Mouse (Mus musculus) urinary bladder, postnatal 4 days (tissue): Measurements from ENCODE around the gene Thbs3.

Experiments
- DNase-seq, 2 experiments: peaks; one replicate each; pipeline ENCODE4 v3.0.0; 2021 to 2022; ENCODE audit warnings: low spot score in 2 of 2

Thbs3 gene

DNA sequence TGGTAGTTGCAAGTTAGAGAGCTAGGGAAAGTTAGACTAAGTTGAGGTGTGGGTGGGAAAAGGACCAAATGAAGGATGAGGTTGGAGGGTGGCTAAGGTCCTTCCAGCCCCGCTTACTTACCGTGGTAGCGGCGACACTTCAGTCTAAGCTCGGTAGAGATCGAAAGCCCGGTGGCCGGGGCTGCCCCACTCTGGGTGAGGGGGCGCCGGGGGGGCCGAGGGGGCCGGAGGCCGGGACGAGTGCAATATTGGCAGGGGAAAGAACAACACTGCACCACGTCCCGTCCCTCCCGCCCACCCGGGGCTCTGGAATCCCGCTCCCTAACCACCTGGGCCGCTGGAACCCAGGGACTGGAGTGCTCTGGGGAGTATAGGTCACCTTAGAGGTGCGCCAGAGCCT is 11.9 kb downstream of the Thbs3 start, which contains the start of gene Mtx1:
TSS of gene Mtx1 (minus strand) at position 189 of the 400 bp plus-strand sequence.
- DNase-seq: no peak

GRCm38 (mm10) chr3:89227307-89228179 is 12.6 kb downstream of the Thbs3 start:
- peak; percentile 82 to 88 for DNase-seq

GRCm38 (mm10) chr3:89228180-89228549 is 13.2 kb downstream of the Thbs3 start:
- DNase-seq: peak; percentile 78 to 88

DNA sequence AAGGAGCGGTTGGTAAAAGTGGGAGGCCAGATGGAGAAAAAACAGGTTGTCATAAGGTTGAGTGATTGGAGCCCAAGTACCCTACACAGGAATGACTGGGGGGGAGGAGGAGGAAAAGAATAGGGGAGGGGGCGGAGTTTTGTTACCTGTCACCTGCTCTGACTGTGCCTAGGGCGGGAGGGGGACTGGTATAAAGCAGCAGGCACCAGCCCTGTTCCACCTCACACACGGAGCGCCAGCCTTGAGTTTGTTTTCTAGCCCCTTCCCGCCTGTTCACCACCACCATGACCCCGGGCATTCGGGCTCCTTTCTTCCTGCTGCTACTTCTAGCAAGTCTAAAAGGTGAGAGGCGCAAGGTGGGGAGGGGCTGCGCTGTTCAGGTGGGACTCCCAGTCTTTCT is 13.9 kb downstream of the Thbs3 start, which contains the start of gene Muc1:
TSS of gene Muc1 (plus strand) at position 222 of the 400 bp plus-strand sequence.
- DNase-seq: no peak

GRCm38 (mm10) chr3:89229276-89229675 is 14.3 kb downstream of the Thbs3 start:
- DNase-seq: no peak

GRCm38 (mm10) chr3:89230561-89230960 is 15.6 kb downstream of the Thbs3 start:
- DNase-seq: no peak

- no peak for DNase-seq
Measured at GRCm38 (mm10) chr3:89231345-89231744, 16.4 kb downstream of the Thbs3 start.

GRCm38 (mm10) chr3:89231772-89232275 is 16.8 kb downstream of the Thbs3 start:
- no peak for DNase-seq

DNA sequence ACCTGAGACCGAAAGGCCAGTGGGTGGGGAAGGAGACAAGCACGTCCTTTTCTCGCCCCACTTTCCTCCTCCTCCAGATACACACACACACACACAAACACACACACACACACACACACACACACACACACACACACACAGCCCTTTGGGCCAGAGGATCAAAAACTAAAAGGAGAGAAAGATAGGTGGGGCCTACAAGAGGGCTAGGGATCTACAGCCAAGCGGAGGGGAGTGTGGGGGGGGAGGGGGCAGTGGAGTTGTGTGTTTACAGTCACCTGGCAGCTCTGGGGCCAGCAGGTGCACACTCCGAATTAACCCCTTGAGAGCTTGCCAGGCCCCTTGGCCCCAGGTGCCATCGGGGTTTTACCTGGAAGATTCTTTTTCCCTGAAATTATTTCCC is 17.6 kb downstream of the Thbs3 start:
- DNase-seq: no peak

DNA sequence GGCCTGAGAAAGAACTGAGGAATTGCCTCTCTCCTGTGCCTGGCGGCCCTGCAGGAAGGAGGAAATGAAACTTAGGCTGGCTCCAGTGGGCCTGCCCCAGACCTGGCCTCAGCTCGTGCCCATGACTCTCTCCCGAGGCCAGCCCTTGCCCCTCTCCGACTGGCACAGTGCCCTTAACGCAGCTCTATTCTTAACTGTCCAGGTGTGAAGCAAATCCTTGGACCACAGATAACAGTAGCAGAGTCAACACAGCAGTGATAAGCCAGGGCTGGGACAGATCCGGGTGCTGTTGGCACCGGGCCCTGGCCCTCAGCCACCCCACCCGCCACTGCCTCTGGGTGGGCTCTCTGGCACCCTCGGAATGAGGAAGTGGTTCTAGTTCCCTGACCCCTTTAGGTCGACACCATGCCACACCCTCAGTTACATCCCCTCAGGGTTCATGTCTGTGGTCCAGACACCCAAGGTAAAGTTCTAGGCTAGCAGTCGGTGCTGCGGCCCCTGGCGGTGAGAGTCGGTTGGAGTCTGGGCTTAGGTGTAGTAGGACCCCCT is 18.7 kb downstream of the Thbs3 start:
- DNase-seq: no peak

DNA sequence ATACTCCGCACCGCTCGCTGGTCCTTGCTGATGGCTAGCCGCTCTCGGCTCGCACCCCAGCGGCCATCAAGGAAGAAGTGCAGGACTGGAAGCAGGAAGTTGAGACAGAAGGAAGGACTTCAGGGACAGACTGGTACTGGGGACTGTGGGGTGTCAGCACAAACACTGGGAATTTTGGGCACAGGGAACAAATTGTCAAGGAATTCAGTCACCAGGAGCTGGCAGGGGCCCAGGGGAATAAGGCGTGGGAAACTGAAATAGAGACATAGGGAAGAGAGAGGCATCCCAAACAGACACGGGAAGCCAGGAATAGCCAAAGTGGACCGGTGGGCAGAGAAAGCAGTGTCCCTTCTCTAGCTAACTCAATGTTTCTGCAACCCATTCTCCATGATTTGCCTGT is 21.5 kb downstream of the Thbs3 start:
- DNase-seq: no peak

GRCm38 (mm10) chr3:89237682-89238081 is 22.7 kb downstream of the Thbs3 start:
- no peak for DNase-seq

- DNase-seq: no peak
Measured at GRCm38 (mm10) chr3:89238494-89238893, 23.5 kb downstream of the Thbs3 start.

GRCm38 (mm10) chr3:89242331-89242895 is 27.4 kb downstream of the Thbs3 start:
- no peak for DNase-seq

- no peak for DNase-seq
Measured at GRCm38 (mm10) chr3:89243609-89244008, 28.6 kb downstream of the Thbs3 start.

GRCm38 (mm10) chr3:89244158-89244981 is 29.4 kb downstream of the Thbs3 start:
- DNase-seq: no peak

DNA sequence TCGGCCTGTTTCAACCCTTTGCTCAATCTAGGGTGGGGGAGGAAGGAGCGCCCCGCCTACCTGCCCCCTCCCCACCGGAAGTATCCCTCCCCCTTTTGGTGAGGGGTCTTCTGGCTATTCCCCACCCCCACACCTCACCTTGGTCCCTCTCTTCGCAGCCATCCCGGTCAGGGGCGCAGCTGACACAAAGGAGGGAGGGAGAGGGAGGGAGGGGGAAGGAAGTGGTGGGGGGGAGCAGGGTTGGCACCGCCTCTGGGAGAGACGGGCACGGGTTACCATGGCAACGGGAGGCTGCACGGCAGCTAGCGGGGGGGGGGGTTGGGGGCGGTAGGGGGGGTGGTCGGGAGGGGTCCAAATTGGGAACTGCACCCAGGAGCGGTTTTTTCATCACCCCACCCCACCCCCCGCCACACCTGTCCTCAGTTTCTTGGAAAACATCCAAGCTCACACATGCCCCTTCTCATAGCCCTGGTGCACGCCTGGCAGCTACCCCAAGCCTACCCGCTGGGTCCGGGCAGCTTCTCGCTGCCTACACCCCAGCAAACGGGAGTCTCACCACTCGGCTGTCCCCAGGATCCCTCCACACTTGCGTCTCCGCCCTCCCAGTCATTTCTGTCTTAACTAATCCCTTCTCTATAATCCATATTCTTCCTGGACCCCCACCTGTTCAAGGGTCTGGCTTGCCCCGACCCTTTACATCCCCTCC is 30.2 kb downstream of the Thbs3 start:
- DNase-seq: no peak

DNA sequence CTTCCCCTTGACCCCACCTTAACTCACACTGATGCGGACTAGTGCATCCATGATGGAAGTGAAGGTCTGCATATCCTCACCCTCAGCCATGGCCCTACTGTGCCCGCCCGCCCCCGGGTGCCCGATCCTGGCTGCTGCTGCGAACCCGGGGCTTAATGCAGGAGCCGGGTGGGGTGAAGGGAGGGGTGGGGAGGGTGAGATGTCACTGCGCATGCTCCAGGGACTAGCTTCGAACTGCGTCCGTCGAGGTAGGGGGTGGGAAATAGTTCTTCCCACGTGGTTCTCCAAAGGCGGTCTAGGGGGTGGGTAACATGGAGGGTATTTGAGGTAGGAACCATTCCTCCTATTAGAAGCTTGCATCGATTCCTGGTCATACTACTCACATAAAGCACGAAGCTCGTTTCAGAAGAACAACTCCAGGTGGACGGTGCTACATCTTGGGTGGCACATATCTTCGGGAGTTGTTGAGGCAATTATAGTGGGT is 30.8 kb downstream of the Thbs3 start, which contains the start of gene Krtcap2:
TSS of gene Krtcap2 (plus strand) at position 279 of the 484 bp plus-strand sequence.
- no peak for DNase-seq

GRCm38 (mm10) chr3:89246261-89247100 is 31.5 kb downstream of the Thbs3 start, which contains the start of gene Trim46:
TSS of gene Trim46 (minus strand) at chr3:89246309.
- peak; percentile 84 to 88 for DNase-seq

DNA sequence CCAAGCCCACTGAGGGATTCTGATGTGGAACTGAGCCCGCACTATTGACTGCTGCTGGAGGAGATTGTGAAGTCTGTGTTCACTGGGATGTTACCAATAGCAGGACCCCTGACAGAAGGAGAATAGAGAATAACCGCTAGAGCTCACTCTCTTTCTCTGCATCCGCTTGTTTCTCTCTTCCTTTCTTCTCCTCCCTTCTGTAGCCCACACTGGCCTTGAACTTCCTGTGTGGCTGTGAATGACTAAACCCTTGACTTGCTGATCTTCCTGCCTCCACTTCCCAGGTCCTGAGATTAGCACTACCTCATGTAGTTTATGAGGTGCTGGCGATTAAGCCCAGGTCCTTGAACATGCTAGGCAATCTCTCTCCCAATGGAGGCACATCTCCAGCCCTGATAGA is 32.5 kb downstream of the Thbs3 start:
- no peak for DNase-seq
